Mouse (Mus musculus): Measurements from ENCODE around the gene Hacd1. TPM values are rescaled to one million over a fixed set of nuclear protein-coding genes. Genes with fewer than 3 reads are reported as not detected.
"Not testable (repeated sequence)": the region's sequence is repeated elsewhere in the genome, so short reads cannot be mapped to it uniquely, and the experiment has no call there.

Gene Hacd1
- total RNA-seq (2021): 10 to 100 TPM; 54.6 to 81.4 TPM
- long read RNA-seq, experiment 1, partial matches to known transcripts: 3 of 114 reads
- long read RNA-seq, experiment 1, other reads (novel, unspliced or antisense): 111 of 114 reads
- long read RNA-seq, experiment 2, partial matches to known transcripts: 0 of 57 reads
- long read RNA-seq, experiment 2, other reads (novel, unspliced or antisense): 57 of 57 reads

GRCm38 (mm10) chr2:14055566-14056331, at the start of gene Hacd1:
TSS of gene Hacd1 (minus strand) at chr2:14056135.
- DNase-seq (ENCODE audit: low spot score): peak; percentile 78

GRCm38 (mm10) chr2:14103924-14104323, 48.0 kb upstream of the Hacd1 start:
- DNase-seq (ENCODE audit: low spot score): no peak

GRCm38 (mm10) chr2:14102603-14103002, 46.7 kb upstream of the Hacd1 start:
- DNase-seq (ENCODE audit: low spot score): no peak

GRCm38 (mm10) chr2:14100533-14100932, 44.6 kb upstream of the Hacd1 start:
- no peak for DNase-seq (ENCODE audit: low spot score)

- not testable (repeated sequence) for DNase-seq (ENCODE audit: low spot score)
Observed at GRCm38 (mm10) chr2:14078527-14078926, 22.6 kb upstream of the Hacd1 start.

GRCm38 (mm10) chr2:14074221-14074901, 18.4 kb upstream of the Hacd1 start:
- no peak for DNase-seq (ENCODE audit: low spot score)

GRCm38 (mm10) chr2:14073362-14074220, 17.7 kb upstream of the Hacd1 start, which contains the start of gene Stam:
TSS of gene Stam (plus strand) at chr2:14074098.
- peak; percentile 91 for DNase-seq (ENCODE audit: low spot score)

- DNase-seq (ENCODE audit: low spot score): no peak
Observed at GRCm38 (mm10) chr2:14073008-14073361, 17.1 kb upstream of the Hacd1 start.

- DNase-seq (ENCODE audit: low spot score): no peak
Observed at GRCm38 (mm10) chr2:14070466-14070865, 14.5 kb upstream of the Hacd1 start.

GRCm38 (mm10) chr2:14069027-14069426, 13.1 kb upstream of the Hacd1 start:
- DNase-seq (ENCODE audit: low spot score): no peak

- DNase-seq (ENCODE audit: low spot score): no peak
Observed at GRCm38 (mm10) chr2:14065704-14066650, 10.0 kb upstream of the Hacd1 start.

GRCm38 (mm10) chr2:14055168-14055565, 768 bp downstream of the Hacd1 start:
- DNase-seq (ENCODE audit: low spot score): peak; percentile 66

GRCm38 (mm10) chr2:14054716-14055115, 1.2 kb downstream of the Hacd1 start:
- no peak for DNase-seq (ENCODE audit: low spot score)

GRCm38 (mm10) chr2:14054163-14054562, 1.8 kb downstream of the Hacd1 start:
- no peak for DNase-seq (ENCODE audit: low spot score)

GRCm38 (mm10) chr2:14053618-14054017, 2.3 kb downstream of the Hacd1 start:
- no peak for DNase-seq (ENCODE audit: low spot score)

- no peak for DNase-seq (ENCODE audit: low spot score)
Observed at GRCm38 (mm10) chr2:14048808-14049207, 7.1 kb downstream of the Hacd1 start.

- DNase-seq (ENCODE audit: low spot score): peak; percentile 64
Observed at GRCm38 (mm10) chr2:14048381-14048780, 7.6 kb downstream of the Hacd1 start.

- DNase-seq (ENCODE audit: low spot score): no peak
Observed at GRCm38 (mm10) chr2:14043577-14044170, 12.3 kb downstream of the Hacd1 start.

- no peak for DNase-seq (ENCODE audit: low spot score)
Observed at GRCm38 (mm10) chr2:14043011-14043410, 12.9 kb downstream of the Hacd1 start.

- DNase-seq (ENCODE audit: low spot score): no peak
Observed at GRCm38 (mm10) chr2:14041249-14041648, 14.7 kb downstream of the Hacd1 start.

All from gastrocnemius, adult 18-20 months (tissue).